Mouse (Mus musculus) myocyte (in vitro differentiated cells): ENCODE results near the gene Arhgap19. TPM values are rescaled to one million over a fixed set of nuclear protein-coding genes. Genes with fewer than 3 reads are reported as not detected.

Experiments used
- H3K27me3 ChIP-seq: one replicate; pipeline ENCODE4 v1.6.1; 2011; ENCODE audit not compliant: control insufficient read depth, insufficient read depth, insufficient read length
- H3K36me3 ChIP-seq: one replicate; pipeline ENCODE4 v1.6.1; 2011; ENCODE audit not compliant: control insufficient read depth, insufficient read depth
- H3K4me2 ChIP-seq: one replicate; pipeline ENCODE4 v1.6.1; 2011; ENCODE audit warnings: low read depth, control low read depth
- H3K4me3 ChIP-seq: one replicate; pipeline ENCODE4 v1.5.1; 2011; ENCODE audit warnings: mild to moderate bottlenecking, control low read depth, moderate library complexity
- H3K79me2 ChIP-seq: one replicate; pipeline ENCODE4 v1.6.1; 2011; ENCODE audit not compliant: control insufficient read depth, insufficient read depth
- H3ac ChIP-seq: one replicate; pipeline ENCODE4 v1.6.1; 2011; ENCODE audit not compliant: control insufficient read depth, insufficient read length
- CEBPB ChIP-seq: IDR thresholded peaks from 2 replicates; pipeline ENCODE4 v1.6.1; 2011; ENCODE audit warnings: mild to moderate bottlenecking, moderate library complexity; ENCODE audit not compliant: poor library complexity, insufficient read depth, severe bottlenecking
- E2F4 ChIP-seq: IDR thresholded peaks from one replicate; pipeline ENCODE4 v1.6.1; 2011; ENCODE audit warnings: mild to moderate bottlenecking, control low read depth, moderate library complexity; ENCODE audit not compliant: insufficient read depth
- MAX ChIP-seq: IDR thresholded peaks from one replicate; pipeline ENCODE4 v1.6.1; 2011; ENCODE audit warnings: low read depth, mild to moderate bottlenecking, control low read depth
- MYOD1 ChIP-seq, 3 experiments: IDR thresholded peaks; one replicate each; pipeline ENCODE4 v1.6.1; 2011; ENCODE audit warnings: control low read depth in 2 of 3, low read depth in 2 of 3, mild to moderate bottlenecking in 2 of 3, moderate library complexity in 1 of 3; ENCODE audit not compliant: insufficient read length in 2 of 3, control insufficient read depth in 1 of 3
- MYOG ChIP-seq, 3 experiments: IDR thresholded peaks; one replicate each; pipeline ENCODE4 v1.6.1; 2011; ENCODE audit warnings: control low read depth in 2 of 3, low read depth in 2 of 3, mild to moderate bottlenecking in 2 of 3; ENCODE audit not compliant: insufficient read length in 2 of 3, control insufficient read depth in 1 of 3, insufficient read depth in 1 of 3
- POLR2A ChIP-seq: IDR thresholded peaks from one replicate; pipeline ENCODE4 v1.6.1; 2011; ENCODE audit warnings: low read depth, mild to moderate bottlenecking, control low read depth, moderate library complexity; ENCODE audit not compliant: insufficient read length
- POLR2AphosphoS2 ChIP-seq: IDR thresholded peaks from one replicate; pipeline ENCODE4 v1.6.1; 2011; ENCODE audit warnings: low read depth, control low read depth; ENCODE audit not compliant: insufficient read length
- REST ChIP-seq: IDR thresholded peaks from one replicate; pipeline ENCODE4 v1.6.1; 2011; ENCODE audit warnings: mild to moderate bottlenecking, control low read depth, moderate library complexity; ENCODE audit not compliant: insufficient read depth, insufficient read length
- SRF ChIP-seq: IDR thresholded peaks from one replicate; pipeline ENCODE4 v1.6.1; 2011; ENCODE audit warnings: low read depth; ENCODE audit not compliant: control insufficient read depth, insufficient read length
- TCF12 ChIP-seq: IDR thresholded peaks from one replicate; pipeline ENCODE4 v1.6.1; 2011; ENCODE audit warnings: mild to moderate bottlenecking, control low read depth; ENCODE audit not compliant: poor library complexity, insufficient read depth, severe bottlenecking
- TCF3 ChIP-seq: IDR thresholded peaks from one replicate; pipeline ENCODE4 v1.6.1; 2011; ENCODE audit warnings: low read depth, control low read depth; ENCODE audit not compliant: insufficient read length
- USF1 ChIP-seq: IDR thresholded peaks from one replicate; pipeline ENCODE4 v1.6.1; 2011; ENCODE audit warnings: low read depth, mild to moderate bottlenecking, control low read depth, moderate library complexity
- polyA plus RNA-seq: library from polyadenylated mRNA; unstranded; fragments of >200 nt; fragmentation: generic; extraction: Trizol; gene quantifications from one replicate; pipeline ENCODE4 v1.2.1, GENCODE M21; 2012; ENCODE audit warnings: missing spikeins

The Arhgap19 gene
- polyA plus RNA-seq, 1 experiment: 4.4 TPM

GRCm38 (mm10) chr19:41847091-41847581, 45.3 kb upstream of the Arhgap19 start:
- TF ChIP-seq E2F4 (no peak), SRF (no peak), MYOG (IDR thresholded peaks at IDR 0.05; ENCODE audit: control insufficient read depth in 1 of 3, insufficient read depth in 1 of 3, insufficient read length in 2 of 3, low read depth in 2 of 3) (peak in 1 of 3 experiments; percentile 3), MYOD1 (IDR thresholded peaks at IDR 0.05; ENCODE audit: control insufficient read depth in 1 of 3, insufficient read length in 2 of 3, low read depth in 2 of 3) (peak in 1 of 3 experiments; percentile 13)
- peak overlapping the region; percentile 44 for H3ac ChIP-seq
- H3K4me3 ChIP-seq: peak overlapping the region; percentile 36
- H3K4me2 ChIP-seq: peak overlapping the region; percentile 87
- H3K36me3 ChIP-seq: no peaks in the 10 kb centered on the region
- no peaks in the 10 kb centered on the region for H3K79me2 ChIP-seq
- peaks cover 29% of the 10 kb centered on the region for H3K27me3 ChIP-seq

- Histone ChIP-seq H3K4me2 (peak overlapping the region; percentile 87), H3K4me3 (peak overlapping the region; percentile 36), H3K36me3 (no peaks in the 10 kb centered on the region), H3ac (no peak overlapping the region), H3K27me3 (peaks cover 30% of the 10 kb centered on the region), H3K79me2 (no peaks in the 10 kb centered on the region)
- TF ChIP-seq TCF12: no peak
- TF ChIP-seq POLR2A: no peak
- no peak for TF ChIP-seq SRF
- no peak for TF ChIP-seq MYOG (IDR thresholded peaks at IDR 0.05; ENCODE audit: control insufficient read depth in 1 of 3, insufficient read depth in 1 of 3, insufficient read length in 2 of 3, low read depth in 2 of 3)
- TF ChIP-seq MYOD1 (IDR thresholded peaks at IDR 0.05; ENCODE audit: control insufficient read depth in 1 of 3, insufficient read length in 2 of 3, low read depth in 2 of 3): no peak
- TF ChIP-seq TCF3: no peak
- TF ChIP-seq POLR2AphosphoS2: no peak
- no peak for TF ChIP-seq REST
- TF ChIP-seq CEBPB: no peak
- no peak for TF ChIP-seq E2F4
- no peak for TF ChIP-seq MAX
- no peak for TF ChIP-seq USF1
Measured at GRCm38 (mm10) chr19:41846366-41847090, 44.7 kb upstream of the Arhgap19 start.

GRCm38 (mm10) chr19:41844345-41844744, 42.5 kb upstream of the Arhgap19 start:
- Histone ChIP-seq H3K27me3 (peaks cover 49% of the 10 kb centered on the region), H3K79me2 (no peaks in the 10 kb centered on the region), H3ac (no peak overlapping the region), H3K4me3 (no peak overlapping the region), H3K4me2 (no peak overlapping the region), H3K36me3 (no peaks in the 10 kb centered on the region)
- TF ChIP-seq MYOG (IDR thresholded peaks at IDR 0.05; ENCODE audit: control insufficient read depth in 1 of 3, insufficient read depth in 1 of 3, insufficient read length in 2 of 3, low read depth in 2 of 3) (no peak), TCF12 (no peak), REST (no peak), CEBPB (no peak), POLR2A (no peak), TCF3 (no peak), POLR2AphosphoS2 (no peak), E2F4 (no peak), MYOD1 (IDR thresholded peaks at IDR 0.05; ENCODE audit: control insufficient read depth in 1 of 3, insufficient read length in 2 of 3, low read depth in 2 of 3) (no peak), SRF (no peak)

- Histone ChIP-seq H3K27me3 (peaks cover 53% of the 10 kb centered on the region), H3K79me2 (no peaks in the 10 kb centered on the region), H3K4me3 (no peak overlapping the region), H3K36me3 (no peaks in the 10 kb centered on the region), H3ac (no peak overlapping the region), H3K4me2 (no peak overlapping the region)
- TF ChIP-seq REST (no peak), USF1 (no peak), SRF (no peak), POLR2AphosphoS2 (no peak), MYOD1 (IDR thresholded peaks at IDR 0.05; ENCODE audit: control insufficient read depth in 1 of 3, insufficient read length in 2 of 3, low read depth in 2 of 3) (no peak), MAX (no peak), POLR2A (no peak), MYOG (IDR thresholded peaks at IDR 0.05; ENCODE audit: control insufficient read depth in 1 of 3, insufficient read depth in 1 of 3, insufficient read length in 2 of 3, low read depth in 2 of 3) (no peak), TCF3 (no peak), E2F4 (no peak), TCF12 (no peak), CEBPB (no peak)
Measured at GRCm38 (mm10) chr19:41842706-41843105, 40.9 kb upstream of the Arhgap19 start.

GRCm38 (mm10) chr19:41842196-41842595, 40.3 kb upstream of the Arhgap19 start:
- Histone ChIP-seq H3ac (no peak overlapping the region), H3K27me3 (peaks cover 48% of the 10 kb centered on the region), H3K4me3 (no peak overlapping the region), H3K36me3 (no peaks in the 10 kb centered on the region), H3K4me2 (no peak overlapping the region), H3K79me2 (no peaks in the 10 kb centered on the region)
- no peak for TF ChIP-seq MAX
- TF ChIP-seq POLR2A: no peak
- TF ChIP-seq REST: no peak
- no peak for TF ChIP-seq MYOD1 (IDR thresholded peaks at IDR 0.05; ENCODE audit: control insufficient read depth in 1 of 3, insufficient read length in 2 of 3, low read depth in 2 of 3)
- no peak for TF ChIP-seq TCF12
- no peak for TF ChIP-seq MYOG (IDR thresholded peaks at IDR 0.05; ENCODE audit: control insufficient read depth in 1 of 3, insufficient read depth in 1 of 3, insufficient read length in 2 of 3, low read depth in 2 of 3)
- no peak for TF ChIP-seq SRF
- TF ChIP-seq CEBPB: no peak
- TF ChIP-seq POLR2AphosphoS2: no peak
